Mouse (Mus musculus): ENCODE measurements around the gene Shmt1.
"Not testable (repeated sequence)": the region's sequence is repeated elsewhere in the genome, so short reads cannot be mapped to it uniquely, and the experiment has no call there.

Shmt1 gene

DNA sequence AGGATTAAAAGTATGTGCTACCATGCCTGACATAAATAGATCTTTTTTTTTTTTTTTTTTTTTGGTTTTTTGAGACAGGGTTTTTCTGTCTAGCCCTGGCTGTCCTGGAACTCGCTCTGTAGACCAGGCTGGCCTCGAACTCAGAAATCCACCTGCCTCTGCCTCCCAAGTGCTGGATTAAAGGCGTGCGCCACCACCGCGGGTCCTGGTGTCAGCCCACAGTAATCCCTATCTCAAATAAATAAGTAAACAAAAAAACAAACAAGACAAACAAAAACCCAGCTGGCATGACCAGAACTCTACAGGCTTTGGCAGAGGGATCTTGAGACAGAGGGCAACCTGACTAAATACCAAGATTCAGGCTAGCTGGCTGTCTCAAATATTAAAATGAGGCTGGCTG is at the start of gene Shmt1:
Shmt1 (minus strand) TSS at position 101 of the 400 bp plus-strand sequence.
- not testable (repeated sequence) for DNase-seq

- no peak for DNase-seq
Observed at GRCm38 (mm10) chr11:60856587-60856986, 45.1 kb upstream of the Shmt1 start.

DNA sequence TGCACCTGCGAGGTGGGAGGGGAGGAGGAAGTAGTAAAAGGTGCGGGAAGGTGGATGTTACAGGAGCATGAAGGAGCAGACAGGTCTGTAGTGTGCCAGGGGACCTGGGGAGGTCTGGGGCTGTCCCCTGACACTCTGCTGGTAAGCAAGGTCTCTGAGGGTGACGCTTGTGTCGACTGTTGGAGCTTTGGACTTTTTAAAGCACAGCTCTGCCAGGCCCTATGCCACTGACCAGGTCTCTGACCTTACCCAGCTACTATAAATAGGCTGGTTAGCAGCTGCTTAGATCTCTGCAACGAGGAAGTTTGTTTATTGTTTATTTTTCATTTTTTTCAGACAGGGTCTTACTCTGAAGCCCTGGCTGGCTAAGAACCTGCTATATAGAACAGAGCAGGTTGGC is 33.9 kb upstream of the Shmt1 start:
- no peak for DNase-seq

DNA sequence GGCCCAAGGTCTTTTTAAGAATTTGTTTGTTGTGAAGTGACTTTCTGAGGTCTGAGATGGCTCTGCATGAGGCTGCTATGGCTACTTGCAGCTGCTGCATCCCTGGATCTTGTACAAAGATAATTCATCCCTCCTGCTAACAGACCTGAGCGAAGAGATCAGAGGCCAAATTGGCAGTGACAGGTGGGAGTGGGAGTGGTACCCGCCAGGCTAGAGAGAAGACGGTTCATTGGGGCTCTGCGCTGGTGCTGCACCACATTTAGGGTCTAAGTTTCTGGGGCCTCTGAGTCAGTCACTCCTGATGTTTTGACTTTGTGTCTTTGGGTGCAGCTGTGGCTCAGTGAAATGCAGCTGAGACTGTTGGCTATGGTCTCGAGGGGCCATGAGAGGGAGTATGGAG is 31.9 kb upstream of the Shmt1 start:
- DNase-seq: no peak

GRCm38 (mm10) chr11:60841467-60842200 is 30.1 kb upstream of the Shmt1 start:
- no peak for DNase-seq

DNA sequence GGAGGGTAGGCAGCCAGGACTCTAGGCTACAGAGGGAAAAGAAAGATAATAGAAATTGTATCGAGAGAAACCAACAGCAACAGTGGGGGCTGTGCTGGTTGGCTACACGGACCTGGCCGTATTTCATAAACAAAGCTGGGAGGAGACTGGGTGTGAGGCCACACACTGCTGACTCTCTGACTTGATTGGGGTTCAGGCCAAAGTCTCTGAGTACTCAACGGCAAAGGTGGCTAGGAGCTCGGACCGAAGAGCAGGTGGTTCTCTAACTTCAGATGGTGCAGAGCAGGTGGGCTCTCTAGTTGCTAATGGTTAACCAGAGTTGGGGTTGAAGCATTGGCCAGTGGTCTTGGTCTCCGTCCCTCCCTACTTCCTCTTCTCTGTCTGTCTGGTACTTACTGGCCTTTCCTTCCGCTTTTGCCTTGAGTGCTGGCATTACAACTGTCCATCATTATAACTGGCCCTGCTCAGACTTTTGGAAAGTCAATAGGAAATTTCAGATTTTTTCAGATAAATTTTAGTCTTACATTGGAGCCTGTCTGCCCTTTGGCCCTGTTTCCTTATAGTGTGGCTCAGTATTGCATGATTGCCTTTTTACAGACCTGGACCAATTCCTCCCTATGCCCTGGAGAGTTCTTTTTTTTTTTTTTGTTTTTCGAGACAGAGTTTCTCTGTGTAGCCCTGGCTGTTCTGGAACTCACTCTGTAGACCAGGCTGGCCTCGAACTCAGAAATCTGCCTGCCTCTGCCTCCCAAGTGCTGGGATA is 26.3 kb upstream of the Shmt1 start:
- DNase-seq: no peak

- no peak for DNase-seq
Observed at GRCm38 (mm10) chr11:60836897-60837296, 25.4 kb upstream of the Shmt1 start.

- peak; percentile 88 for DNase-seq
Observed at GRCm38 (mm10) chr11:60830433-60831052, 19.0 kb upstream of the Shmt1 start, which contains the start of gene Dhrs7b. Gene Dhrs7b, plus strand, starts transcription at chr11:60830631.

DNA sequence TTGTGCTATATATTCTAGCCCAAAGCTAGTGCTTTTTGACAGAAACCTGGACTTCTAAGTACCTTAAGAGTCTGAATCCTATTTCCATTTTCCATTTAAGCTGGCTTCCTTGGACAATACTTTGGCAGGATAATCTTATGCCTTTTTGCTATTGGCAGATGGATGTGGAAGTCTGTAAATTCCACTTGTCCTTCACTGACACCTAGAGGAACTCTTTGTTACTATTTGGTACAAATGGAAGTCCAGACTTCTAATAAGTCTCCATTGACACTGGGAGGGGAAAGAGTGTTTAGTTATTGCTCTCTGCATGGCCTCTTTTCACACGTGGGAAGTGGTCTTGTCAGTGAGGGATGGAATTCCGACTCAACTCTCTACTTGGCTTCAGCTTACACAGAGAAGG is 17.4 kb upstream of the Shmt1 start:
- DNase-seq: no peak

DNA sequence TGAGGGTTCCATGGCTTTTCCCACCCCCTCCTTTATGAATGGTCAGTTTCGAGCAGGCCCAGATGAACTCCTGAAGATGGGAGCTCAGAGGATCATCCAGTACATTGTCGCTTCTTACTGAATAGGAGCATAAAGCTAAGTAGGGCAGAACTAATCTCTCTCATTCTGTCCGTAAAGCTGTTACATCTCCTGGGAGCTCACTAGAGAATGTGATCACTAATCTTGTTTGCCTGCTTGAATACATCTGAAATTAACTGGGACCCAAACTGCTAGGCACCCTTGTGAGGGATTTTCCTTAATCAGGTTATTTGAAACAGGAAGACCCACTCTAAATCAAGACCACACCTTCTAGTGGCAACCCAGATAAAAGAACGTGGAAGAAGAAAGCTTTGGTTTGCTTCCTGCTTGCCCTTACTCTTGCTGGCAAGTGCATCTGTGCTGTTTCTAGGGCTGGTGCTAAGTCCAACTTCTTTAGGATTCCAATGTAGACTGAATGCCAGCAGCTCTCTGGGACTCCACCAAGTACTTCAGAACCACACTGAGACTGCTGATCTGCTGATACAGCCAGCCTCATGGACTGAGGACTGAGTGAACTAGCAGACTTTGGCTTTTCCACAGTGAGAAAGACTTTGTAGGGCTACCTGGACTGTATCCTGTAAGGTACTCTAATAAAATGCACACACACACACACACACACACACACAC is 15.9 kb upstream of the Shmt1 start:
- DNase-seq: no peak

DNA sequence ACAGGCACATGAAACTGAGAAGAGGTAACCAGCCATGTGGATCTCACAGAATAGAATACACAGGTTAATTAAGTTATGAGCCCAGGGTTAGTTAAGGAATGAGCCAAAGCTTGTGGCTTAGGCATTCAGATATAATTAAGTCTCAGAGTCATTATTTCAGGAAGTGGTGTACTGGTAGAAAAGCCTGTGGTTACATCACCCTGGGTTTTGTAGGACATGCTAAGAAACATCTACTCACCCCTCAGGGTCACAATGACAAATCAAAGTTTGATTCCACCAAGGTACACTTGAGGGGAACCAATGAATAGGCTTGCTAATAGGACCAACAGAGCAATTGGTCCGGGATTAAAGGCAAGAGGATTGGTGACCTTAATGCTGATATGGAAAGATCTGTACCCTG is 15.2 kb upstream of the Shmt1 start:
- no peak for DNase-seq

- DNase-seq: no peak
Observed at GRCm38 (mm10) chr11:60825191-60825590, 13.7 kb upstream of the Shmt1 start.

GRCm38 (mm10) chr11:60823771-60824170 is 12.3 kb upstream of the Shmt1 start:
- DNase-seq: no peak

GRCm38 (mm10) chr11:60816398-60816797 is 4.9 kb upstream of the Shmt1 start:
- DNase-seq: no peak

GRCm38 (mm10) chr11:60811054-60811460 is 461 bp downstream of the Shmt1 start:
- DNase-seq: peak; percentile 77

GRCm38 (mm10) chr11:60810046-60810965 is 1.2 kb downstream of the Shmt1 start:
- no peak for DNase-seq

GRCm38 (mm10) chr11:60809546-60809945 is 2.0 kb downstream of the Shmt1 start:
- DNase-seq: no peak

DNA sequence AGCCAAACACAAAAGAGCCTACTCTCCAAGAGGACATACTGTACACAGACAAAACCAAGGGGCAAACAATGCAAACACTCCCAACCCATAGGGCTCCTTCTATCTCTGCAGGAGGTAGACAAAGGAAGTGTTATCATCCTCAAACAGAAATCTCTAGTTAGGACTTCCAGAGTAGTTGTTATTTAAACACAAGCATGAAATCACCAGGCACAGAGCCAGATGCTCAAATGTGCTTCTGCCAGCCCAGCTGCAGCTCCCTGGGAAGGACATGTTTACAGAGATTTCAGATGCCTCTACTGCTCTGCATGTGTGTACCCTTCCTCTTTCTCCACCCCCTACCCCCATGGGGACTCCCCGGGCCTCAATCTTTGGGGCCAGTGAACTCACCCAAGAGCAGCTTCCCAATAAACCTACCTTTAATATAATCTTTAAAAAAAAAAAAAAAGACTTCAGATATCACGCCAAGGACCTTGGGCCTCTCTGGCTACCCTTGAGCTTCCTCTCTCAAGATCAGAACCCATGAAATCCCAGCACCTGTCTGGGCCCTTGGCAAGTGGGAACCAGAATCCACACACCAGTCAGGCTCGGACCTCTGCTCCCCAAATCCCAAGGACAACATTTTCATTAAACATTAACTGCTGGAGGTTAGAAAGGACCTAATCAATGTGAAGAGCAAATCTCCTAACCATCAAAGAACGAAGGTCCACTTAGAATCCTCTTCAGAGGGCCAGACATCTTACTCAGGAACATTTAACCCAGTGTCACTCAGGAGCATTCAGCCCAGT is 3.0 kb downstream of the Shmt1 start:
- no peak for DNase-seq

DNA sequence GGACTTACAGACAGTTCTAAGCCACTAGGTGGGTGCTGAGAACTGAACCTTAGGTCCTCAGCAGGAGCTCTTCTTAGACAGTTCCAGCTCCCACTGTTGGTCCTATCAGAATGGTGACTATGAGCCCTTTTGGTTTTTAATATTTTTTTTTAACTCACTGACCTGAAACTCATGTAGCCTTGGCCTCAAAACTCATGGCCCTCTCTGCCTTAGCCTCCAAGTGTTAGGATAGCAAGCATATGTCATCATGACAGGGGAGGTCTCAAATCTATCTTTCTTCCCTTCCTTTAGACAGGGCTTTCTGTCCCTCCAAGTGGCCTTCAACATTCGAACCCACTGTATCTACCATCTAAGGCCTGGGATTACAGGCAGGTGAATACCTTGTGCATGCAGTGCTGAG is 10.6 kb downstream of the Shmt1 start:
- no peak for DNase-seq

DNA sequence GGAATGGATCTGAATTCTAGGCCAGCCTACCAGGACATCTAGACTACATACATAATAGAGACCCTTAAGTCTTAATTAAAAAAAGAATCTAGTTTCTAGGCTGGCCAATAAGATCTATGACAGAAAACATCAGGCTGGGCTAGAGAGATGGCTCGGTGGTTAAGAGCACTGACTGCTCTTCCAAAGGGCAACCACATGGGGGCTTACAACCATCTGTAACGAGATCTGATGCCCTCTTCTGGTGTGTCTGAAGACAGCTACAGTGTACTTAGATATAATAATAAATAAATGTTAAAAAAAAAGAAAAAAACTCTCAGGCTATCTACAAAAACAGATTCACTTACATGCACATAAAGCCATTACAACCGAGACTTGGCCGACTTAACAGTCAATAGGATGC is 11.5 kb downstream of the Shmt1 start:
- no peak for DNase-seq

DNA sequence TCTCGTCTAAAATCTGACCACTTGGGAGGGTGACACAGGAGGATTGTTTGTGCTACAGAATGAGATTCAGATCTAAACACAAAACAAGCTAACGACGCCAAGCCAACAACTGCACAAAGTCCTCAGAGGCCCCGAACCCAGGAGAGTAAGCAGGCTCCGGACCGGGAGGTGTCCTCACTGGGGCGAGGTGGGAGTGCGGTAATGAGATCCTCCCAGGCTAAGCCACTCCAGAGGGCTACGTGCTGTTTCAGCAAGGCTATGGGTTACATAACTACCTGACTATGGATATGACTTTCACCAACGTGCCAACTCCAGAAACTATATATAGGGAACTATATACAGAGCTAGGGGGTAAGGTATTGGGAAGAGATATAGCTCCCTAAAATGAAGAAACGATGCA is 15.2 kb downstream of the Shmt1 start:
- DNase-seq: no peak

All from cerebellum, adult 11 months (tissue).